Mouse (Mus musculus) CH12.LX (cell line): ENCODE measurements around the gene Dpep1.

Experiments used
- CHD2 ChIP-seq: IDR thresholded peaks from 2 replicates; pipeline ENCODE4 v1.6.1; 2011; ENCODE audit warnings: low read length, improper control_type of control experiment
- CTCF ChIP-seq, 2 experiments: IDR thresholded peaks in 1 of 2; conservative IDR thresholded peaks in 1 of 2; 2 replicates each; pipeline ENCODE4 v1.5.1; 2011 to 2012; ENCODE audit warnings: low read depth in 2 of 2, low read length in 2 of 2, improper control_type of control experiment in 1 of 2, inconsistent platforms in 1 of 2, mild to moderate bottlenecking in 1 of 2, moderate library complexity in 1 of 2
- MEF2A ChIP-seq: IDR thresholded peaks from 2 replicates; pipeline ENCODE4 v1.6.1; 2014; ENCODE audit warnings: low read depth, mild to moderate bottlenecking, inconsistent platforms, low read length, improper control_type of control experiment, borderline replicate concordance
- PAX5 ChIP-seq: IDR thresholded peaks from 2 replicates; pipeline ENCODE4 v1.6.1; 2012; ENCODE audit warnings: low read length, inconsistent platforms, mixed read lengths
- POLR2A ChIP-seq: IDR thresholded peaks from 2 replicates; pipeline ENCODE4 v1.6.1; 2011; ENCODE audit warnings: low read depth, mild to moderate bottlenecking, improper control_type of control experiment, low read length
- TCF12 ChIP-seq: IDR thresholded peaks from 2 replicates; pipeline ENCODE4 v1.6.1; 2014; ENCODE audit warnings: low read depth, mild to moderate bottlenecking, inconsistent platforms, low read length, improper control_type of control experiment
- USF1 ChIP-seq: IDR thresholded peaks from 2 replicates; pipeline ENCODE4 v1.6.1; 2014; ENCODE audit warnings: low read depth, mild to moderate bottlenecking, inconsistent platforms, low read length, improper control_type of control experiment
- ZMIZ1 ChIP-seq: IDR thresholded peaks from 2 replicates; pipeline ENCODE4 v1.6.1; 2012; ENCODE audit warnings: low read depth, mild to moderate bottlenecking, inconsistent platforms, low read length, improper control_type of control experiment

DNA sequence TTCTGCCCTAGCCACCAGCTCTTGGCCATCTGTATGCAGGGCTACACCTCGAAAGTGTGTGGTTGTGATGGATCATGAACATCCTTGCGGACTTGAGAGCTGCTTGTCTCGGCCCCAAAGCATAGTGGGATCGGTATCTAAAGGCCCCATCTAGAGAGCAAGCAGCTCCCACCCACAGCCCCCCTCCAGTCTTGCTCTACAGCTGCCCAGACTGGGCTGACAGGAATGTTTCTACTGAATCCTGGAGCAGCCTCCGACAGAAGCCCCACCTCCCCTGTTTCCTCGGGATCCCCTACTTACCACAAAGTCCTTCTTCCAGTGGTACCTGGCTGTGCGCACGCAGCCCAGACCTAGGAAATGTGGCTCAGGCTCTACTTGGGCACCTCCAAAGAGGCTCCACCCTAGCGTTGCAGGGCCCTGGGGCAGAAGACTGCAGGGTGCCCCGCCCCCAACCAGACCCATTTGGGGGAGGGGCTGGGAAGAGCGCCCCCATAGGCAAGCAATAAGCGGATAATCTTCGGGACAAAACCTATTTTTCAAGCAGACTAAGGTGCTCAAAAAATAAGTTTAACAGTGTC, 28.1 kb upstream of the Dpep1 start, which contains the start of gene Sult5a1:
- TF ChIP-seq ZMIZ1 (no peak), POLR2A (no peak), USF1 (no peak), CHD2 (no peak), CTCF (conservative IDR thresholded peaks at IDR 0.05 in 1 of 2, IDR thresholded peaks at IDR 0.05 in 1 of 2; ENCODE audit: low read depth in 2 of 2, low read length in 2 of 2) (no peak), MEF2A (no peak), TCF12 (no peak), PAX5 (no peak)
